Mouse (Mus musculus) intestine, postnatal 0 days (tissue): ENCODE measurements around the gene Clstn2. TPM values are rescaled to one million over a fixed set of nuclear protein-coding genes. Genes with fewer than 3 reads are reported as not detected.

Experiments used
- ATAC-seq: fragments of 200-750 bp; cut with Nextera tagmentation; 2 replicates; pipeline ENCODE4 v1.8.0; 2017; ENCODE audit warnings: mild to moderate bottlenecking, moderate TSS enrichment, moderate library complexity
- H3K27ac ChIP-seq: fragments of 300-500 bp; sonication (generic); 2 replicates; pipeline ENCODE4 v1.5.1; 2014; ENCODE audit warnings: mild to moderate bottlenecking, low read depth, low read length, moderate library complexity
- H3K27me3 ChIP-seq: fragments of 300-500 bp; sonication (generic); replicated peaks from 2 replicates; pipeline ENCODE4 v1.6.1; 2014; ENCODE audit warnings: low read length, mixed read lengths; ENCODE audit not compliant: control insufficient read depth, insufficient read depth
- H3K36me3 ChIP-seq: fragments of 300-500 bp; sonication (generic); 2 replicates; pipeline ENCODE4 v1.6.1; 2014; ENCODE audit warnings: mild to moderate bottlenecking, moderate library complexity; ENCODE audit not compliant: control insufficient read depth, insufficient read depth
- H3K4me1 ChIP-seq: fragments of 300-500 bp; sonication (generic); replicated peaks from 2 replicates; pipeline ENCODE4 v1.6.1; 2014; ENCODE audit warnings: antibody characterized with exemption, low read length, mixed read lengths; ENCODE audit not compliant: control insufficient read depth, insufficient read depth
- H3K4me2 ChIP-seq: fragments of 300-500 bp; sonication (generic); replicated peaks from 2 replicates; pipeline ENCODE4 v1.6.1; 2014; ENCODE audit warnings: low read depth, mild to moderate bottlenecking, moderate library complexity
- H3K4me3 ChIP-seq: fragments of 300-500 bp; sonication (generic); 2 replicates; pipeline ENCODE4 v1.5.1; 2014; ENCODE audit warnings: low read depth, low read length
- H3K9ac ChIP-seq: fragments of 300-500 bp; sonication (generic); 2 replicates; pipeline ENCODE4 v1.6.1; 2014; ENCODE audit warnings: mild to moderate bottlenecking, low read depth, low read length
- H3K9me3 ChIP-seq: fragments of 300-500 bp; sonication (generic); 2 replicates; pipeline ENCODE4 v1.6.1; 2016; ENCODE audit warnings: mixed run types; ENCODE audit not compliant: control insufficient read depth
- CTCF ChIP-seq: sonication (generic); IDR thresholded peaks from 2 replicates; pipeline ENCODE4 v1.5.1; 2016; ENCODE audit warnings: low read depth, mild to moderate bottlenecking, control low read depth, antibody characterized with exemption, moderate library complexity
- WGBS: fragments of 180-500 bp; shearing (Covaris S2); extraction: QIAGEN DNeasy Blood & Tissue Kit; methylation state at CpG from one replicate; pipeline ENCODE4 v1.1.7; 2014; 5-methylcytosine and 5-hydroxymethylcytosine counted together
- polyA plus RNA-seq: library from polyadenylated mRNA; unstranded; fragments of >200 nt; fragmentation: Nextera tagmentation; extraction: Ambion mirVana; gene quantifications from 2 replicates; pipeline ENCODE4 v1.2.1, GENCODE M21; 2015

Gene Clstn2
- polyA plus RNA-seq, 1 experiment from 2014 or later = 0.26 TPM

DNA sequence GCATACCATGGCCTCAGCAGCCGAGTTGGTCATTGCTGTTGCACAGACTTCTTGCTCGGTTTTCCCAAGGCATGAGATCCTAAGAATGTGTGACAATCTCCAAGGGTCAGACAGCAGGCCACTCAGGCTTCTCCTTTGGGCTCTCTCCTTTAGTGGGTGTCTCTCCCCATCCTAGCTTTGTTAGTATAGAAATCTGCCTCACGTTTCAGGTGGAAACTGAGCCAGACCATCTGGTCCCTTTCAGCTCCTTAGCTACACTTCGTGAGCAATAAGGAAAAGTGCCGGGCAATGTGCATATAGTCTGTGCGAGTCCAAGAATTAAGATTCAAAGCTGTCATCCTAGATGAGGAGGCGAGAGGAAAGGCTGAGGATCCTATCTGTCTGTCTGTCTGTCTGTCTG is 422.4 kb downstream of the Clstn2 start:
- Histone ChIP-seq H3K36me3 (no peaks in the 10 kb centered on the region), H3K9ac (no peak overlapping the region), H3K27me3 (no peaks in the 10 kb centered on the region), H3K4me3 (no peak overlapping the region), H3K4me2 (no peak overlapping the region), H3K9me3 (no peaks in the 10 kb centered on the region), H3K4me1 (no peaks in the 10 kb centered on the region), H3K27ac (no peak overlapping the region)
- ATAC-seq = no peak
- TF ChIP-seq CTCF = no peak
- 78% methylated on average over 7 of the region's 7 CpGs for WGBS

DNA sequence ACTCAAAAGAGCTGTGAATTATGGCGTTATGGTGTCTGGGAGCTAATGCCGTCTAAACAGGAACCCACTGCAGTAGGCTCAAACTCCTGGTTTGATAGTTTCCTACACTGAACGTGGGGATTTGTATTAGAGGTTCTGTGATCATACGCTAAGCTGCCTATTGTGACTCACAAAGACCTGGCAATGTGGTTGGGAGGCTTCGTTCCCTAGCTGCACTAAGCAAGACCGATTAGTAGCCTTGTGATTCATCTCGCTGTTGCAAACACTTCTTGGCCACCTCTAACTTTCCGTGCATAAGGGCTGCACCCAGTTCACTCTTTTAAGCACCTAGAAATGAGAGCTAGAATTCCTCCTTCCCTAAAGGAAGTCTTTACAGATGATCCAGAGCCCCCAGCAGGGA is 429.3 kb downstream of the Clstn2 start:
- no peaks in the 10 kb centered on the region for H3K4me1 ChIP-seq
- no peaks in the 10 kb centered on the region for H3K9me3 ChIP-seq

DNA sequence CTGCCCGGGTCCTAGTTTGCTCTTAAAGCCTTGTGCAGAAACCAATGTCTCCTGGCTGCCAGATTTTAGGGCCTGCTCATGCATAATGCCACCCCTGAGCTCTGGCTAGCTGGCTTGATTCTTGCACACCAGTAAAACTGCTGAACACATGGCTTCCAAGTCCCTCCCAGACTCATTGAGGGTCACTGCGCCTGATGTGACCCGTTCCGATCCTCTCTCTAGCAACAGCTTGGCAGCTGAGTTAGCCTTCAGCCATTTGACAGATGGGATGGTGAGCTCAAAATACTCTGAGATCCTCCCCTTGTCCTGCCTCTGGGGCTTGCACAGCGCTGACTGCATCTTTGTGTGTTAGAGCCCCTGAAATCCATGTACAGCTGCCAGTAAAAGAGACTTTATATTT is 430.5 kb downstream of the Clstn2 start:
- no peaks in the 10 kb centered on the region for H3K9me3 ChIP-seq
- TF ChIP-seq CTCF = no peak
- H3K9ac ChIP-seq = no peak overlapping the region
- H3K36me3 ChIP-seq = no peaks in the 10 kb centered on the region
- no peak for ATAC-seq
- no peaks in the 10 kb centered on the region for H3K27me3 ChIP-seq
- H3K27ac ChIP-seq = no peak overlapping the region
- no peaks in the 10 kb centered on the region for H3K4me1 ChIP-seq
- 72% methylated on average over 5 of the region's 5 CpGs for WGBS
- no peak overlapping the region for H3K4me2 ChIP-seq
- no peak overlapping the region for H3K4me3 ChIP-seq

More for the DNA sequence above, 429.3 kb downstream of the Clstn2 start:
- no peak overlapping the region for H3K4me2 ChIP-seq
- no peak for TF ChIP-seq CTCF
- H3K9ac ChIP-seq = no peak overlapping the region
- no peaks in the 10 kb centered on the region for H3K27me3 ChIP-seq
- H3K4me3 ChIP-seq = no peak overlapping the region
- WGBS = 76% methylated on average over 8 of the region's 8 CpGs
- no peaks in the 10 kb centered on the region for H3K36me3 ChIP-seq
- ATAC-seq = no peak
- no peak overlapping the region for H3K27ac ChIP-seq

DNA sequence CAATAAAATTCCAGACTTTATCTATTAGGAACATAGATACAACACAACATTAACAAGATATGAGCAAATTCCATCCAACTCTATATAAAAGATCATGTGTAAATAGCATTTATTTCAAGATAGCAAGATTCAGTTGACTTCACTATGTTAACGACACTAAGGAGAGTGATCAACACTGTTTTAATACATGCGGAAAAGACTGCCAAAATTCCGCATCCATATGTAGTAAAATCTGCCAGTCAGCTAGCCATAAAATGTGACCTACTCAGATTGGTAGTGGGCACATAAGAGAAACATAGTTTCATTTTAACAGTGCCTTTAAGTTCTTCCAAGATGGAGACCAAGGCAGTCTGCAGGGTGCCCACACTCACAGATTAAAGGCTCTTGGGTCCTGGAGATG is 434.0 kb downstream of the Clstn2 start:
- Histone ChIP-seq H3K4me3 (no peak overlapping the region), H3K27me3 (no peaks in the 10 kb centered on the region), H3K4me2 (no peak overlapping the region), H3K36me3 (no peaks in the 10 kb centered on the region), H3K9ac (no peak overlapping the region), H3K27ac (no peak overlapping the region), H3K9me3 (no peaks in the 10 kb centered on the region), H3K4me1 (no peaks in the 10 kb centered on the region)
- no peak for ATAC-seq
- no peak for TF ChIP-seq CTCF
- 91% methylated on average over 3 of the region's 3 CpGs for WGBS

DNA sequence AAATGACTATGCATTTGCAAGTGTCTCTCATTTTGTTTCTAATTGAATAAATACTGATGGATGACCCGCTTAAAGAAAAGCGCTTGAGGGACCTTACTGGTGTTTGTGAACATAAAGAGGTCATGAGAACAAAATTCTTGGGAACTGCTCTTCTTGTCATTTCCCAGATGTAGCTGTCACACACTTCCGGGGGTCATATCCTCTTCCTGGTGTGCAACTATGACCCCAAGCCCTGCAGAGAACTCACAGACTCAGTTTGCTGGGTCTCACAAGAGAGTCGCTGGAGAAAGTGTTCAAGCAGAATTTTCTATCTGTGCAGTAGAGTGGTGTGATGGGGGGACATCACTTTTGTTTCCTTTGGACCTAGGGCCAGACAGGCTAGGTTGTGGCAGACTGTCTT is 442.3 kb downstream of the Clstn2 start:
- no peaks in the 10 kb centered on the region for H3K27me3 ChIP-seq
- H3K4me2 ChIP-seq = no peak overlapping the region
- no peak overlapping the region for H3K27ac ChIP-seq
- no peaks in the 10 kb centered on the region for H3K36me3 ChIP-seq
- no peak for TF ChIP-seq CTCF
- WGBS = 70% methylated on average over 4 of the region's 4 CpGs
- no peaks in the 10 kb centered on the region for H3K4me1 ChIP-seq
- no peak for ATAC-seq
- no peak overlapping the region for H3K4me3 ChIP-seq
- no peaks in the 10 kb centered on the region for H3K9me3 ChIP-seq
- H3K9ac ChIP-seq = no peak overlapping the region

DNA sequence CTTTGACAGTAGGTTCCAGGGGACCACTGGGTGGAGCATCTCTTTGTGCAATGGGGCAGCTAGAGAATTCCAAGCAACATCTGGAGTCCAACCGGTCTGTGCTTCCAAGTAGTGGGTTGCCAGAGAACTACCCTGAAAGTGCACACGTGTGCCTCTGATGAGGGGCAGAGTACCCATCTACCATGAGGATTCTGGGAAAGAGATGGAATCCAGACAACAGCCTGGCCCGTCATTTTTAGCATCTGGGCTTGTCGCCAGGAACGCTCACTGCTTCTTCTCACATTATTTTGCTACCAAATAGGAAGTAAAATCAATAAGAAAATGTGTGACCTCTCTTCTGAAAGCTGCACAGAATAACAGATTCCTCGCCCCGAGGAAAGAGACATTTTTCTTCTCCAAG is 462.1 kb downstream of the Clstn2 start:
- no peaks in the 10 kb centered on the region for H3K9me3 ChIP-seq
- TF ChIP-seq CTCF = no peak
- no peak overlapping the region for H3K4me2 ChIP-seq
- WGBS = 50% methylated on average over 7 of the region's 7 CpGs
- H3K36me3 ChIP-seq = no peaks in the 10 kb centered on the region
- no peaks in the 10 kb centered on the region for H3K27me3 ChIP-seq
- no peaks in the 10 kb centered on the region for H3K4me1 ChIP-seq
- no peak overlapping the region for H3K9ac ChIP-seq
- ATAC-seq = no peak
- H3K4me3 ChIP-seq = no peak overlapping the region
- no peak overlapping the region for H3K27ac ChIP-seq

DNA sequence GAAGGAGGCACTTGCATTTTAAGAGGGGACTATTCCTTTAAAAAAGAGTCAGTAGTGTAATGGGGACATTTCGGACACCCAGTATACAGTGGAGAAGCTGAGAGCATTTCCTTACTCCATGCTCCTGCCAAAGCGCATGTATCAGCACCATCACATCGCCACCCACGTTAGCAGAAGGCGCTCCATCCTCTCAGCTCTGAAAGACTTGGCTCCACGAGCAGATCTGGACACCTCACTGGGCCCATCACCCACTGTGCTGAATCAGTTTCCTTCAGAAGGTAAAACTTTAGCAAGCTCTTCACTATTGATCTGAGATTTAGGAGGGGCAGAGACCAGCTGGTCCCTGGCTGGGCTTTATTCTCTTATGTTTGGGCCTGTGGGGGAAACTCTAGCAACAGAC is 469.9 kb downstream of the Clstn2 start:
- Histone ChIP-seq H3K4me1 (no peaks in the 10 kb centered on the region), H3K27me3 (no peaks in the 10 kb centered on the region), H3K9ac (no peak overlapping the region), H3K36me3 (no peaks in the 10 kb centered on the region), H3K4me2 (no peak overlapping the region), H3K27ac (no peak overlapping the region), H3K9me3 (no peaks in the 10 kb centered on the region), H3K4me3 (no peak overlapping the region)
- no peak for TF ChIP-seq CTCF
- WGBS = 87% methylated on average over 6 of the region's 6 CpGs
- ATAC-seq = no peak
